14 mouse cellular contexts compared by ENCODE assay signal in the genomic region with DNA sequence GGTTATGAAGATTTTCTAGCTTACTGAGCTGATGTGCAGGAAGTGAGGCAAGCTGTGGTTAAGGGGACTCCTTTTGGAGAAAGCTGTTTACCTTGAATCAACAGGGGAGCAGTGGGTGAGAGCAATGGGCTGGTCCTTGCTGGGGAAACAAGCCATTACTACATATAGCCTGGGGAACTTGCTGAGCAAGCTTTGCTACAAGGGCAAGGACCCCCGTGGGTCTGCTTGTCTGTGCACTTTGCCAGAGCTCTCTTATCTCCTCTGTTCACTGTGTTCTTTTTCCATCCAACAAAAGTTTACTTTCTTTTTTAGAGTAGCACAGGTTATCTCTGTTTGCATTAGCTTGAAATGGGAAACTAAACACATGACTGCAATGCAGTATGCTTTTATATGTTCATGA.
"Had no signal": no experiment of that assay in that cellular context is flagged by ENCODE, and none has a peak within 500 bp of the region (broad histone marks: within the 10 kb centered on the region; RNA-seq: fewer than 3 reads in every experiment).

No protein-coding gene starts in this region.

- H3K4me2 ChIP-seq: neural tube, embryonic 12.5 days; neural tube, embryonic 13.5 days; neural tube, embryonic 15.5 days had no signal

- H3K4me3 ChIP-seq: neural tube, embryonic 12.5 days; neural tube, embryonic 13.5 days; neural tube, embryonic 15.5 days had no signal

- H3K4me1 ChIP-seq: neural tube, embryonic 12.5 days; neural tube, embryonic 13.5 days; neural tube, embryonic 15.5 days had no signal

- H3K27ac ChIP-seq: neural tube, embryonic 12.5 days; neural tube, embryonic 13.5 days; neural tube, embryonic 15.5 days had no signal

- H3K36me3 ChIP-seq: neural tube, embryonic 12.5 days; neural tube, embryonic 13.5 days; neural tube, embryonic 15.5 days had no signal

- DNase-seq: retina, postnatal 1 day; right cerebral cortex, adult 18-20 months; right cerebral cortex, postnatal 14 days; right cerebral cortex, postnatal 25 days; right cerebral cortex, postnatal 4 days; spleen, adult 18-20 months; thymus, adult 2 months; thymus, postnatal 14 days; thymus, postnatal 25 days; thymus, postnatal 36 days; thymus, postnatal 4 days had no signal

- H3K9me3 ChIP-seq: neural tube, embryonic 12.5 days; neural tube, embryonic 13.5 days; neural tube, embryonic 15.5 days had no signal

- H3K9ac ChIP-seq: neural tube, embryonic 12.5 days; neural tube, embryonic 13.5 days; neural tube, embryonic 15.5 days had no signal

- H3K27me3 ChIP-seq: neural tube, embryonic 12.5 days; neural tube, embryonic 13.5 days; neural tube, embryonic 15.5 days had no signal
